Mouse (Mus musculus) brain, embryonic 14.5 days (tissue): ENCODE results near the gene Rnaseh2a. TPM values are rescaled to one million over a fixed set of nuclear protein-coding genes. Genes with fewer than 3 reads are reported as not detected.

Experiments
- DNase-seq: peaks from one replicate; pipeline ENCODE4 v3.0.0-alpha.2; 2011; ENCODE audit warnings: low read depth
- CTCF ChIP-seq: fragments of 200-500 bp; IDR thresholded peaks from 2 replicates; pipeline ENCODE4 v1.5.1; 2012; ENCODE audit warnings: inconsistent platforms, mild to moderate bottlenecking, moderate library complexity, borderline replicate concordance; ENCODE audit not compliant: insufficient read depth, insufficient read length; ENCODE audit errors: extremely low read depth
- POLR2A ChIP-seq: fragments of 200-500 bp; IDR thresholded peaks from 2 replicates; pipeline ENCODE4 v1.6.1; 2012; ENCODE audit warnings: mild to moderate bottlenecking, inconsistent platforms, borderline replicate concordance; ENCODE audit not compliant: poor library complexity, insufficient read depth, insufficient read length, severe bottlenecking; ENCODE audit errors: extremely low read depth
- polyA plus RNA-seq: library from polyadenylated mRNA; depleted of rRNA; stranded (reverse); fragments of >200 nt; gene quantifications from 2 replicates; pipeline ENCODE4 v1.2.3, GENCODE M21; 2012

Gene Rnaseh2a
- polyA plus RNA-seq, 1 experiment: 41.8 TPM

- TF ChIP-seq POLR2A (no peak), CTCF (peak; percentile 78; the same call in 1 of the 2 replicates)
- peak; percentile 83 for DNase-seq
These were observed 4.4 kb upstream of the Rnaseh2a start for GRCm38 (mm10) chr8:84973803-84974542.

- no peak for TF ChIP-seq POLR2A
- TF ChIP-seq CTCF: no peak
- no peak for DNase-seq
These were observed 3.5 kb upstream of the Rnaseh2a start for GRCm38 (mm10) chr8:84973079-84973478.

- no peak for DNase-seq
- TF ChIP-seq POLR2A: no peak
- TF ChIP-seq CTCF: no peak
These were observed 1.3 kb upstream of the Rnaseh2a start for GRCm38 (mm10) chr8:84970913-84971312.

GRCm38 (mm10) chr8:84970135-84970790 is 696 bp upstream of the Rnaseh2a start:
- DNase-seq: no peak

GRCm38 (mm10) chr8:84968650-84969049 is 917 bp downstream of the Rnaseh2a start:
- DNase-seq: no peak

More at GRCm38 (mm10) chr8:84970135-84970790, 696 bp upstream of the Rnaseh2a start:
- TF ChIP-seq POLR2A: no peak
- TF ChIP-seq CTCF: no peak

GRCm38 (mm10) chr8:84967532-84968304 is 1.8 kb downstream of the Rnaseh2a start:
- TF ChIP-seq POLR2A (no peak), CTCF (no peak)
- DNase-seq: no peak

More at GRCm38 (mm10) chr8:84968650-84969049, 917 bp downstream of the Rnaseh2a start:
- TF ChIP-seq POLR2A: no peak
- TF ChIP-seq CTCF: no peak

GRCm38 (mm10) chr8:84966603-84967002 is 3.0 kb downstream of the Rnaseh2a start:
- no peak for DNase-seq
- TF ChIP-seq POLR2A: no peak
- no peak for TF ChIP-seq CTCF

- DNase-seq: peak; percentile 99
- TF ChIP-seq POLR2A: no peak
- no peak for TF ChIP-seq CTCF
These were observed 3.8 kb downstream of the Rnaseh2a start for GRCm38 (mm10) chr8:84965731-84966291.

- TF ChIP-seq POLR2A (no peak), CTCF (no peak)
- no peak for DNase-seq
These were observed 5.6 kb downstream of the Rnaseh2a start for GRCm38 (mm10) chr8:84963952-84964351.

GRCm38 (mm10) chr8:84959811-84960210 is 9.8 kb downstream of the Rnaseh2a start:
- no peak for DNase-seq
- no peak for TF ChIP-seq CTCF
- no peak for TF ChIP-seq POLR2A

GRCm38 (mm10) chr8:84956768-84957167 is 12.8 kb downstream of the Rnaseh2a start:
- DNase-seq: peak; percentile 89
- TF ChIP-seq CTCF (peak; percentile 83), POLR2A (no peak)

- no peak for DNase-seq
- TF ChIP-seq POLR2A: no peak
- no peak for TF ChIP-seq CTCF
These were observed 16.8 kb downstream of the Rnaseh2a start for GRCm38 (mm10) chr8:84952612-84953255.
